Mouse (Mus musculus) E14TG2a.4 (cell line): ENCODE measurements around the gene Tpm1.
A peak's percentile ranks its signal among the peaks of the same experiment; 100 is the strongest.

ENCODE experiments used
- H3K27me3 ChIP-seq: 2 replicates; pipeline ENCODE4 v1.6.1; 2014; ENCODE audit warnings: low read length, control low read depth; ENCODE audit not compliant: insufficient read depth
- H3K36me3 ChIP-seq: 2 replicates; pipeline ENCODE4 v1.6.1; 2014; ENCODE audit warnings: low read length, control low read depth; ENCODE audit not compliant: insufficient read depth
- H3K4me1 ChIP-seq: replicated peaks from 2 replicates; pipeline ENCODE4 v1.6.1; 2014; ENCODE audit warnings: low read depth, low read length, control low read depth
- H3K4me3 ChIP-seq: replicated peaks from 2 replicates; pipeline ENCODE4 v1.5.1; 2014; ENCODE audit warnings: mild to moderate bottlenecking, low read length
- H3K9me3 ChIP-seq: 2 replicates; pipeline ENCODE4 v1.6.1; 2014; ENCODE audit warnings: low read length, control low read depth
- CTCF ChIP-seq: conservative IDR thresholded peaks from 2 replicates; pipeline ENCODE4 v1.5.1; 2014; ENCODE audit warnings: low read length
- NANOG ChIP-seq: IDR thresholded peaks from 2 replicates; pipeline ENCODE4 v1.6.1; 2014; ENCODE audit warnings: borderline replicate concordance, low read length, mixed read lengths
- POU5F1 ChIP-seq: IDR thresholded peaks from 2 replicates; pipeline ENCODE4 v1.6.1; 2014; ENCODE audit warnings: low read length, borderline replicate concordance

Tpm1 gene

GRCm38 (mm10) chr9:67049086-67049824 lies at the start of gene Tpm1:
Tpm1 (minus strand) TSS chr9:67049406.
- no peak for TF ChIP-seq CTCF
- TF ChIP-seq NANOG: no peak
- TF ChIP-seq POU5F1: no peak
- Histone ChIP-seq H3K36me3 (no peaks in the 10 kb centered on the region), H3K9me3 (no peaks in the 10 kb centered on the region), H3K4me1 (peaks cover 59% of the 10 kb centered on the region), H3K4me3 (peak within 1 kb of the TSS; percentile 78), H3K27me3 (peaks cover 54% of the 10 kb centered on the region)

DNA sequence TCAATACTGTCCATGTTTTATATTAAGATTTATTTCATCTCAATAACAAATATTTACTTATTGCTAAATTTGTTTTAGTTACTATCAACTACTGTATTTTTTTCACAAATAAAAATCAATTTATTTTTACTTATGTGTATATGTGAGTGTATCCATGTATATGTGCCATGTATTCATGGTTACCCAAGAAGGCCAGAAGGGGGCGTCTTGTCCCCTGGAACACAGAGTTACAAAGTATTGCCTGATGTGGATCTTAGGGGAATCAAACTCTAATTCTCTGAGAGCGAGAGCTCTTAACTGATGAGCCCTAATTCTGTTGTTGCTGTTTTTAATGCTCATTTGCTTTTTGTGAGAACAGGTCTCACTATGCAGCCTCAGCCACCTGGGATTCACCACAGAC lies 45.2 kb upstream of the Tpm1 start:
- Histone ChIP-seq H3K4me1 (peaks cover 8% of the 10 kb centered on the region), H3K36me3 (no peaks in the 10 kb centered on the region), H3K27me3 (peaks cover 5% of the 10 kb centered on the region; the same call in 1 of the 2 replicates), H3K9me3 (no peaks in the 10 kb centered on the region), H3K4me3 (no peak overlapping the region)
- TF ChIP-seq NANOG (no peak), POU5F1 (no peak), CTCF (peak; percentile 64)

GRCm38 (mm10) chr9:67092210-67092609 lies 43.0 kb upstream of the Tpm1 start:
- no peaks in the 10 kb centered on the region for H3K4me1 ChIP-seq
- no peaks in the 10 kb centered on the region for H3K36me3 ChIP-seq
- no peaks in the 10 kb centered on the region for H3K9me3 ChIP-seq
- TF ChIP-seq CTCF (no peak), POU5F1 (no peak), NANOG (no peak)
- no peaks in the 10 kb centered on the region; the same call in 1 of the 2 replicates for H3K27me3 ChIP-seq
- no peak overlapping the region for H3K4me3 ChIP-seq

DNA sequence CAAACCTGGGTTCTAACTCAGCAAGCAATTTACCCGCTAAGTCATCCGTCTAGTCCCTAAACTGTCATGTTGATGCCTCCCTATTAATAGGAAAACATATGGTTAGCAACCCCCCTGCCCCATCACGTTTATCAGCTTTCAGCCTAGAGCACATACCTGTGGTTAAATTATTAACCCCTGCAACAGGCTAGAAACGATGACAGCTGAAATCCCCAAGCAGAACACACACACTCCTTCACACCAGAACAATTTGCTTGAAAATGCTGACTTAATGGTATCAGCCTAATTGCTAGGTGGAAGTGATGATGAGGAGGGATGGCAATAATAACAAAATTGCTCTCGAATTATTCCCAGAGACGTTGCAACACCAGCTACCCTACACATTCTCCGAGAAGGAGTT lies 42.4 kb upstream of the Tpm1 start:
- H3K27me3 ChIP-seq: no peaks in the 10 kb centered on the region; the same call in 1 of the 2 replicates
- no peaks in the 10 kb centered on the region for H3K4me1 ChIP-seq
- H3K4me3 ChIP-seq: no peak overlapping the region

GRCm38 (mm10) chr9:67091151-67091550 lies 41.9 kb upstream of the Tpm1 start:
- Histone ChIP-seq H3K9me3 (no peaks in the 10 kb centered on the region), H3K27me3 (no peaks in the 10 kb centered on the region; the same call in 1 of the 2 replicates), H3K4me3 (no peak overlapping the region), H3K36me3 (no peaks in the 10 kb centered on the region), H3K4me1 (no peaks in the 10 kb centered on the region)
- TF ChIP-seq POU5F1 (no peak), NANOG (no peak), CTCF (no peak)

More for the DNA sequence above, 42.4 kb upstream of the Tpm1 start:
- TF ChIP-seq POU5F1 (no peak), CTCF (no peak), NANOG (no peak)
- H3K9me3 ChIP-seq: no peaks in the 10 kb centered on the region
- no peaks in the 10 kb centered on the region for H3K36me3 ChIP-seq

GRCm38 (mm10) chr9:67090633-67091045 lies 41.4 kb upstream of the Tpm1 start:
- Histone ChIP-seq H3K36me3 (no peaks in the 10 kb centered on the region), H3K4me1 (no peaks in the 10 kb centered on the region), H3K4me3 (no peak overlapping the region), H3K27me3 (no peaks in the 10 kb centered on the region; the same call in 1 of the 2 replicates), H3K9me3 (no peaks in the 10 kb centered on the region)
- TF ChIP-seq NANOG (no peak), POU5F1 (no peak), CTCF (no peak)

DNA sequence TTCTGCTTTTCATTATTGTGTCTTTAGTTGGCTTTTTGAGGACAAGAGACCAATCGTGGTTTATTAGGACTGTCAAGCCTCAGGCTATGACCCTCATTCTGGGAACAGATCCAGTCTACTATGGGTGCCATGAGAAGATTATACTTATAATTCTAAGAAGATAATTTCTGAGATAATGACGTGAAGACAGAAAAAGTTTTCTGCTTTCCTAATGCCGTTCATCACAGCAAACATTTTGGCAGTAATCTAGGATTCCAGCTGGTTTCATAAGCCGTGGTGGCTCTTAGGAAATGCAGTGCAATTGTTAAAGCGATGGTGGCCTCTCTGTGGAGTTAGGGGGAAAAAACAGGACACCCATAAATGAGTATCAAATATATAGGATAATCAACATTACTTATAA lies 40.0 kb upstream of the Tpm1 start:
- Histone ChIP-seq H3K36me3 (no peaks in the 10 kb centered on the region), H3K9me3 (no peaks in the 10 kb centered on the region), H3K27me3 (no peaks in the 10 kb centered on the region; the same call in 1 of the 2 replicates), H3K4me3 (no peak overlapping the region), H3K4me1 (no peaks in the 10 kb centered on the region)
- TF ChIP-seq NANOG: no peak
- TF ChIP-seq CTCF: no peak
- no peak for TF ChIP-seq POU5F1

DNA sequence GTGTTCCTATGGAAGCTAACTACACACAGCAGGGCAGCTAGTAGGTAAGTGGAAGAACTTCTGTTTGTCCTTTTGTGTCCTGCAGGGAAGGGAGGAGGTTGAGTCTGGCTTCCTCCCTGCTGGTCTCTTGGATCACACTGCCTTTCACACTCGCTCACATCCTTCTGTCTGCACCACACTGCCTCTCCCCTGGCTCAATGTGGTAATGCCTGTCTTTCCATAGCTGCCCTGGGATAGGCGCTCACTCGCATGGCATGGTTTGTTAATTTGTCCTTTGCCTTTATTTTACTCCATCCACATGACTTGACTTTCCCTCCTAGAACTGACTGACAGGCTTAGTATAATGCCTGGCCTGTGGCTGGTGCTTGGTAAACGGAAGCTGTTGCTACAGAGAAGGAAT lies 34.6 kb upstream of the Tpm1 start:
- no peak for TF ChIP-seq POU5F1
- no peak for TF ChIP-seq CTCF
- no peak for TF ChIP-seq NANOG
- peaks cover 9% of the 10 kb centered on the region for H3K4me1 ChIP-seq
- H3K36me3 ChIP-seq: no peaks in the 10 kb centered on the region
- H3K4me3 ChIP-seq: no peak overlapping the region
- no peaks in the 10 kb centered on the region for H3K27me3 ChIP-seq
- H3K9me3 ChIP-seq: no peaks in the 10 kb centered on the region
